Mouse (Mus musculus) brain, adult 2 months (tissue): ENCODE results near the gene Iqgap2.

ENCODE experiments used
- DNase-seq: peaks from one replicate; pipeline ENCODE4 v3.0.0; 2011; ENCODE audit warnings: low read depth, low spot score

The Iqgap2 gene

GRCm38 (mm10) chr13:95884455-95884854 is 7.3 kb downstream of the Iqgap2 start:
- DNase-seq: no peak

GRCm38 (mm10) chr13:95882001-95882400 is 9.7 kb downstream of the Iqgap2 start:
- no peak for DNase-seq

- no peak for DNase-seq
Observed at GRCm38 (mm10) chr13:95881427-95881826, 10.3 kb downstream of the Iqgap2 start.

- DNase-seq: peak; percentile 51
Observed at GRCm38 (mm10) chr13:95880633-95881032, 11.1 kb downstream of the Iqgap2 start.

DNA sequence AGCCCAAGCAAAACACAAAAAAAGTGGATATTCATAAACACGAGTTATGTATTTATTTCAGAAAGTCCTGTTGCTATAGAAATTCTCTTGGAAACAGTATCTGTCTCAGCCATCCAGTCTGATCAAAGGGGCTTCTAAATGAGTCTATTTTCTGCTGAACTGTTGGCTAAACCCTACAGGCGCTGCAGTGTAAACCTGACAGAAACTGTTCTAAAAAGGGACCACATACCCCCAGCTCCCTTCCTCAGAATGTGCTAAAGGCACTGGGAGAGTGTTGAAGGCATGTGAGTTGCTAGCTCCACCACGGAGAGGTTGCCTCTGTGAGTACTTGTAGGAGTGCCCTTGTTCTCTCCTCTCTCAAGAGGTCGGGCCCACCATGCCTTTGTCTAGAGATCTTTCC is 19.7 kb downstream of the Iqgap2 start:
- DNase-seq: peak; percentile 44

DNA sequence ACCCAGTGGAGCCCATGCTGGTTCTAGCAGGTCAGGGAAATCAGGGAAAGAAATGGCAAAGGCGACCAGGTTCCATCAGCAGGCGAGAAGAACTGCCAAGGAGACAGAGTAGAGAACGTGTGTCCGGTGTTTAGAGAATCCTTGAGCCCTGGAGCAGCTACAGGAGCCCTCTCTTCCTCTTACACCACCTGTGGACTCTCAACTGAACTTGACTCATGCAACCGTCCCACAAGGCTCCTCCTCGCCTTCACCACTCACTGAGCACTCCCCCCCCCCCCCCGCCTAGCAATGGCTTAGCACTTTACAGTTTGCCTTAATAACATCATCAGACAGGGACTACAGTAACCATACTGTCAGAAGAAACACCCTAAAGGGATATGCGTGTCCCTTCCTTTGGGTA is 21.1 kb downstream of the Iqgap2 start:
- DNase-seq: no peak

- DNase-seq: no peak
Observed at GRCm38 (mm10) chr13:95868896-95869540, 22.7 kb downstream of the Iqgap2 start.

GRCm38 (mm10) chr13:95862201-95862600 is 29.5 kb downstream of the Iqgap2 start:
- no peak for DNase-seq

- DNase-seq: no peak
Observed at GRCm38 (mm10) chr13:95859271-95859670, 32.5 kb downstream of the Iqgap2 start.

DNA sequence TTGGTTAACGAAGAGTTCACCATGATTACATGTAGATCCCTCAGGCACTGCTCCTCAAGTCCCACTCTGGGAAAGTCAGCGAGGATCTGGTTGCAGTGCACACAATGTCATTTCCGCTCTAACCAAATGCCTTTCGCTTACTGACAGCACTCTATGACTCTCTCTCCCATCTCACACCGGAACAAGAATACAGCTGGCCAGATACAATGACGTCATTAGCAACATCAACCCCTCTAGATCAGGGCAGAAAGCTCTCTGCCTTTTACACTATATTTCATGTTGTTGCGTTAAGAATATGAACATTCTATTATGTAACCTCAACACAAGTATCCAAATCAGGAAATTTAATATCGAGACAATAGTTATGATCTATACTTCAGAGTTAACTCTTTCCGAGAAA is 32.9 kb downstream of the Iqgap2 start:
- no peak for DNase-seq

GRCm38 (mm10) chr13:95855537-95855936 is 36.2 kb downstream of the Iqgap2 start:
- DNase-seq: no peak

GRCm38 (mm10) chr13:95851611-95852010 is 40.1 kb downstream of the Iqgap2 start:
- DNase-seq: no peak

DNA sequence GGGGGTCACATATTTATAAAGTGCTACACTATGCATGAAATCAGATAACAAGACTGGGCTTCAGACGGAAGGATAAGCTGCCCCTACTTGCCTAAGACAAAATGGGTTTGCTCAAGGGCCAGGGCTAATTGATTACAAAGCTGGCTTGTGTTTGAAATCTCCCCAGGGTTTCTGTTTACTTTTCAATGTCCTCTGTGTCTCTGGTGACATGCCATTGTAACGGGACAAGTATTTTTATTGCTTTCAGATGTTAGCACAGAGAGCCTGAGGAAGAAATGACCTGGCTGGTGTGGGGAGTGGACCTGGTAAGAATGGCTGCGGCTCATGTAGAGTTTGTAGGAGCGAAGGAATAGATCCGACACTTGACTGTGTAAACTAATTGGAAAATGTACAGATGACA is 41.3 kb downstream of the Iqgap2 start:
- no peak for DNase-seq

DNA sequence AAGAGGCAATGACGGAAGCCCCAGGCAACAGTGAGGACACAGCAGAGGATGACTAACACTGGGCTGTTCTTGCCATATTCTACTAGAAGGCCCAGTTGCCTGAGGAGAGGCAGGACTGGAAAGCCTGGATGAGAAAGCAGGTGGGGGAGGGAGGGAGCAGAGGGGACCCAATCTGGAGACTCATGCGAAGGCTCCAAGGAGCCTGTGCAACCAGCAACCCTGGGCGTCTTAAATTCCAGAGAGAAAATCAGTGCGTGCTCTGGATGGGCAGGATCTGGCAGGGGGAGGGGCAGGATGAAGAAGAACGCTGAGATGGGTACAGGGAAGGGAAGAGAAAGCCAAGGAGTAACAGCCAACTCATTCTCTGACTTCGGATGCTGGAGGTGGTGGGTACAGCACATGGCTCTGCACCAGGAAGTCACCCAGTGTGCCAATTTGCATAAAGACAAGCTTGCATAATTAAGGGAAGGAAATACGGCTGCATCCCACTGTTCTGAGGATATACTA is 42.2 kb downstream of the Iqgap2 start:
- peak; percentile 84 for DNase-seq

DNA sequence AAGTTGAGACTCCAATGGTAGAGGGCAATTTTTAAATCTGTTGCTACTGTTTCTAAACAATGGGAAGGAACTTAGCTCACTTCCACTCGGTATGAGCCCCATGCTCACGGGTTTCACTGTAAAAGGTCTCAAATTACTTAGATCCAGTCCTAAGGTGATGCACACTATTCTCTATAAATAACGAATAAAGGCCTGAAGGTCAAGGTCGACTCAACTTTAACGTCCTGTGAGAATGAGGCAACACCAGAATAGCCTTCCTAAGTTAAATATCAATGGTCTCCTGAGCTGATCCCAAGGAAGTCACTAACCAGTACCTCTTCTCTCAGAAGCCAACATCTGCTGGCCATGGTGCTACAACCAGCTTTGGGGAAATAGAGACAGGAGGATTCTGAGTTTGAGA is 45.4 kb downstream of the Iqgap2 start:
- no peak for DNase-seq

DNA sequence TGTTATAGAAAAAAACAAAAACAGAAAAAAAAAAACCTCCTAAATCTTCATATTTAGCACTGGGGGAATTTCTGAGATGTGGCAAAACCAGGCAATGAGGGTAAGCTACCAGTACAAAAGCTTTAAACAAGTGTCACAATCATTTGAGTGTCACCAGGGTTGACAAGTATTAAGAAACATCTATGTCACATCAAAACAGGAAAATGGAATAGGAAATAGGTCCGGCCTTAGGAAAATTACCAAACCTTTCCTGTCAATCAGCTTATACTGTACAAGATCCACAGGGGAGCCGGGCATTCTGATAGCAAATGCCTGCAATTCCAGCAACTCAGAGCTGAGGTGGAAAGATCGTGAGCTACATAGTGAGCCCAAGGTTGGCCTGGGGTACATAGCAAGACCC is 46.8 kb downstream of the Iqgap2 start:
- no peak for DNase-seq

DNA sequence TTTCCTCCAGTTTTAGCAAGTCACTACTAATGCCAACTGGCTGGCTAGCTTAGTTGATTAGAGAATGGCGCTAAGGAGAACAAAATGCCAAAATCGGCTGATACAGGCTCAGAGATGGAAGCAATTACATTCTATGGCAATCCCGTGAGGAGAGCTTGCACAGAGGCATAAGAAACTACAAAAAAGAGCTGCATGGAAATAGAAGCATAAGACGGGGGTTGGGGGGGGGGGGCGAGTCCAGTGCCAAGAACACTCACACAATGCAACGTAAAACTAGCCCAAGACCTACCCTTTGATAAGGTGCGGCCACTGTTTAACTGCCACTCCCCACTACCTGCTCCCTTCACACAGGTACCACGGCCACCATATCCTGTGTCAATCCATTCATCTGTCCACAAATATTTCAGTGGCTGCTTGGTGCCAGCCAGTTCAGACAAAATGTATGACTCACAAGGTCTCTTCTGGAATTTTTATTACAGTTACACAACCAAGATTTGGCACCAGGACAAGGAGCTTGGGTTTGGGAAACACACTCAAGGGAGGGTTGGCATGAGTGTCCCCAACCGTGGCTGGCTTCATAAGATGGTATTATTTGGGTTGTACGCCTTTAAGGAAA is 48.2 kb downstream of the Iqgap2 start:
- DNase-seq: peak; percentile 75

GRCm38 (mm10) chr13:95842803-95843202 is 48.9 kb downstream of the Iqgap2 start:
- DNase-seq: no peak

DNA sequence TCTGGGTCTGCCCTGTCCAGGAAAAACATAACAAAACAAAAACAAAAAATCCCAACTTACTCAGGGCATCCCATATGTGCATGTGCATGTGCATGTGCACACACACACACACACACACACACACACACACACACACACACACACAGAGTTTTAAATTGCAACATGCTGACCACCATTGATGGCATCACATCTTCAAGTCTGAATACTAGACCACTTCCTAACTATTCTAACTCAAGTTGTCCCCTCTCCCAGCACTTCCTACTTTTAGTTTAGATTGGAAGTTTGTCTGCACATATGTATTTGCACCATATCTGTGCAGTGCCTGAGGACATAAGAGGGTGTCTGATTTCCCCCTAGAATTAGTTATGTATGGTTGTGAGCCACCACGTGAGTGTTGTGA is 49.8 kb downstream of the Iqgap2 start:
- DNase-seq: no peak

- DNase-seq: no peak
Observed at GRCm38 (mm10) chr13:95836944-95837343, 54.8 kb downstream of the Iqgap2 start.

- no peak for DNase-seq
Observed at GRCm38 (mm10) chr13:95833473-95833872, 58.2 kb downstream of the Iqgap2 start.

GRCm38 (mm10) chr13:95832712-95833111 is 59.0 kb downstream of the Iqgap2 start:
- no peak for DNase-seq

- peak; percentile 36 for DNase-seq
Observed at GRCm38 (mm10) chr13:95831760-95832159, 60.0 kb downstream of the Iqgap2 start.
